Mouse (Mus musculus): ENCODE results near the gene Rapgef1.

Gene Rapgef1

DNA sequence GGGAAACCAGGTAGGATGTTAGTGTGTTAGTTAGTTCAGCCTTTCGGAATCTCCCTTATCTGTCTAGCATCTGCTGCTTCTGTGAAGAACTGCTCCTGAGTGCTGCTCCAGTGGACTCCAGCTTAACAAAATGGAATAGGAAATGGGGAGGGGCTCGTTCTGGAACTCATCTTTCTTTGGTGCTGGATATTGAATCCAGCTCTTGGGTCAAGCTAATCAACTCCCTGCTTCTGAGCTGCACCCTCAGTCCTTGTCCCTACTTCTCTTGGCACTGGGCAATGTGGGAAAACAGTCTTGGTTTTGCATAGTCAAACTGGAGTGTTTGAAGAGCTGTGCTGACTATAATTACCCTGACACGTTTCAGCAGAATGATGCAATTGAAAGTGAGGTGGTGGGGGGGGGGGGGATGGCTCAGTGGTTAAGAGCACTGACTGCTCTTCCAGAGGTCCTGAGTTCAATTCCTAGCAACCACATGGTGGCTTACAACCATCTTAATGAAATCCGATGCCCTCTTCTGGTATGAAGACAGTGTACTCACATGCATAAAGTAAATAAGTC is 25.6 kb downstream of the Rapgef1 start:
- DNase-seq (ENCODE audit: low spot score): no peak

GRCm38 (mm10) chr2:29646613-29647012 is 27.1 kb downstream of the Rapgef1 start:
- no peak for DNase-seq (ENCODE audit: low spot score)

DNA sequence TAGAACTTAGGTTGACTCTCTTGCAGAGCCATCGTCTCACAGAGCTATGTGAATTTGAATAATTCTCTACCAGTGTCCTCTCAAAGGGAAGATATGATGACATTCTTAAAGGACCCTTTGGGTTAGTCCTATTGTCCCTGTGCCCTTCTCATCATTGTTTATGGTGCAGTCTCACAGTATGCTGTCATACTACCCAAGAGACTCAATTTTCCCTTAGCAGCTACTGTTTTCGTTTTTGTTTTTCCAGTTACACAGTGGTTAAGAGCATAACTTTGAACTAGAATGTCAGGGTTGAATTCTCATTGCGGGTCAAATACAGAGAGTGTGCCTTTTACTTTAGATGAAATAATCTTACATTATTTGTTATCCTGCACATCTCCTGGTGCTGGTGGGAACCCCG is 27.6 kb downstream of the Rapgef1 start:
- DNase-seq (ENCODE audit: low spot score): no peak

DNA sequence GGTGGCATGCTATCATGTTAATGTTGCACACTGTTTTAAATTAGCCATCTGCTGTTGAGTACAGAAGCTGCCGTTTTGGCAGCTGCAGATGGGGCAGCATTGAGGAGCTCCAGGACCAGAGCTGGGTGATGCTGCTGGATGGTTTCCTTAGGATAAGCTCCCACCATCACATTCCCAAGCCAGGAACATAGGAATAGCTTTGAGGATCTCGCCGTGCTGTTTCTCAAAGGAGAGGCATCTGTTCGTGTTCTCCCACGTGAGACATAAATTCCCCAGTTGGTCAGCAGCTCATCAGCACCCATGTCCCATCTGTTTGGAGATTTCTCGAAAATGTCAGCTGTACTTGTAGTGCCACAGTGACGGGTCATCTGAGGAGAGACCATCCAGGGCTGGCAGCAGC is 28.3 kb downstream of the Rapgef1 start:
- DNase-seq (ENCODE audit: low spot score): no peak

- DNase-seq (ENCODE audit: low spot score): no peak
Observed at GRCm38 (mm10) chr2:29648956-29649794, 29.7 kb downstream of the Rapgef1 start.

- DNase-seq (ENCODE audit: low spot score): no peak
Observed at GRCm38 (mm10) chr2:29649795-29650457, 30.4 kb downstream of the Rapgef1 start.

- DNase-seq (ENCODE audit: low spot score): no peak
Observed at GRCm38 (mm10) chr2:29651876-29652275, 32.4 kb downstream of the Rapgef1 start.

GRCm38 (mm10) chr2:29655433-29655832 is 35.9 kb downstream of the Rapgef1 start:
- DNase-seq (ENCODE audit: low spot score): no peak

DNA sequence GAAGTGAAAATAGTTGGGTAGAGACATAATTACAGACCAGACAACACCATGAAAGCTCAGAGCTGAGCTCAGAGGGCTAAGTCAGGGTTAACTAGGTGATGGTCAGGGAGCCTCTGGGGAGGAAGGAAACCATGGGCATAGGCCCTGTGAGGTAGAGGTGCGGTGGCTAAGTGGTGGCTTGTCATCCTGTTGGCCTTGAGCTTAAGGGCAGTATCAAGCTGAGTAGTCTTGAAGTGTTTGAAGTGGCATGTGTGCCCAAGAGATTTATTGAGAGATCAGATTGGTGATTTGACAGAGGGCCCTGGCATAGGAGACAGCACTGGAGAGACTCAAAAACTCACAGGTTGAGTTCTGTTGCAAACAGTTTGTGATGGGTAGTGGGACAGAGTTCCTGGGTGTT is 36.6 kb downstream of the Rapgef1 start:
- no peak for DNase-seq (ENCODE audit: low spot score)

GRCm38 (mm10) chr2:29657089-29657488 is 37.6 kb downstream of the Rapgef1 start:
- DNase-seq (ENCODE audit: low spot score): no peak

DNA sequence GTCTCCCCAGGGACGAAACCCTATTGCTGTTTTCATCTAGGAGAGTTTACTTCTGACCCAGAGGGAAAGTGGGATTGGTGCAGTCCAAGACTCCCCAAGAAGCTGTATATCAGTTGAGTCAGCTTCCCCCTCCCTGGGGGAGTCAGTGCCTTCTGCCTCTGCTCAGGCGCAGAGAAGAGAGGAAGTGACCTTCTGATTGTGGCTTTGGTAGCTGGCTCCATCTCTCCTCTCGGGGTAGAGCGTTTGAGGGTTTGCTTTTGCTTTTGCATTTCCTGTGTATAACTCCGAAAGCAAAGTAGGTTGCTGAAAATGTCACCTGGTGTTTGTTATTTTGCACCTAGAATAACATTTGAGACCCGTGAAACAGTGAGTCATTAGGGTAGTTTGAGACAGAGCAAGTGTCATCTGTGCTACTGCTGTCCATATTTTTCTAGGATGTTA is 42.3 kb downstream of the Rapgef1 start:
- DNase-seq (ENCODE audit: low spot score): no peak

- no peak for DNase-seq (ENCODE audit: low spot score)
Observed at GRCm38 (mm10) chr2:29663260-29663877, 43.8 kb downstream of the Rapgef1 start.

- no peak for DNase-seq (ENCODE audit: low spot score)
Observed at GRCm38 (mm10) chr2:29665421-29665820, 45.9 kb downstream of the Rapgef1 start.

DNA sequence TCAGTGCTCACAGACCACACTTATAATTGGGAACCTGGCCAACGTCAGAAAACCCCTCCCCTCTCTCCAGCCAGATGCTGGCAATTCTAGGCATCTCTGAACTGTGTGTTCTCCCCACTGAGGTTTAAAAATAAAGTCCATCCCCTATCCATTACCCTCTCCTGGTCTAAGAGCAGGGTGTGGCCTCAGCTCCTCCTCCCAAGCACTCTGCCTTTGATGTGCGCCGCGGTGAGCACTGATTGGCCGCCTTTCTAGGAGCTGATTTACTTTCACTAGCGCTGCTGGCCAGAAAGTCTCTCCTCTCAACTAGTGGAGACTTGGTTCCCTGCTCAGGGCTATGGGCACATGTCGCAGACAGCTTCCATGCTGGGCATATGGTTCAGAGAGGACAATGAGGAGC is 47.1 kb downstream of the Rapgef1 start:
- DNase-seq (ENCODE audit: low spot score): no peak

DNA sequence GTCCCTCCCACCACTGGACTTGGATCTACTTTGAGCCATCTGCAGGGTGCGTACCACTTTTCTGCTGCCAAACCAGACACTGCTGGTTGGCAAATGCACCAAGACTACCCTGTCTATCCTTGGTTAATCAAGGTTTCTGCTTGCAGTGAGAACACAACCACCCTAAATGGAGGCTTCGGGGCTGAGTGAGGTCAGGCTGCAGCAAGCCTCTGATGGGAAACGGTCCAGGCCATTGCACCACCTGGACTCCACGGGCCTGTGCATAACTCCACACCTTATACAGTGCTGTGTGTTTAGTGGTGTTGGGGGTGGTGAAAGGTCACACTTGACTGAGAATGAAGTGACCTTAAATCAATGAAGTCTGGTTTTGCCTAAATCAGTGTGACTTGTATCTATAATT is 47.6 kb downstream of the Rapgef1 start:
- DNase-seq (ENCODE audit: low spot score): no peak

DNA sequence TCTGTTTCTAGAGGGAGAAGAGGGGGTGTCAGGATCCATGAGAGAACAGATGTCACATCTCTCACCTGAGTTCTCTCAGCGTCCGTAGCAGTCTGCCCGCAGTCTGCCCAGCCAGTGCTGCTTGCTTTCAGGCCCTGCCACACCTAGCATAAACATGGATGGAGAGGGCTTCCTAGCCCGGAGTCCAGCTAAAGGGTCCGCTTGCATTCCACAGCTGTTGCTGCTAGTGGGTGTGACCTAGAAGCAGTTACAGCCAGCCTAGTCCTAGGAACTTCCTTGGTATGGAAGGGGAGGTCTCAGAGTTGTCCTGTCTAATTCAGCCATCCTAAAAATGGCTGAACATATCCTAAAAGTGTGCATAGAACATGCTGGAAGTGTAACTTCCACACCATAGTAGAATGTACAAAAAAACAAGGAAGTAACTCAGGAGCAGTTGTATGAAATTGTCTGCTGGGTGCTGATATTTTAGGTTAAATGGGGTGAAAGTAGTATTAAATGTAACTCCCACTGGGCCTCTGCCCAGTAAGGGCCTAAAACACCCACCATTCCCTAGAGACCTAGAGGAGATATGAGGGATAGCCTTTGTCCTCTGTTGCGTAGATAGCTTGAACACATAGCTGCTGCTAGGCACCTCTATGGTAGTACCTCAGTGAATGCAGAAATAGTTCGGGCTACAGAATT is 48.6 kb downstream of the Rapgef1 start:
- DNase-seq (ENCODE audit: low spot score): no peak

GRCm38 (mm10) chr2:29668963-29669362 is 49.4 kb downstream of the Rapgef1 start:
- no peak for DNase-seq (ENCODE audit: low spot score)

- no peak for DNase-seq (ENCODE audit: low spot score)
Observed at GRCm38 (mm10) chr2:29669711-29670110, 50.2 kb downstream of the Rapgef1 start.

- DNase-seq (ENCODE audit: low spot score): no peak
Observed at GRCm38 (mm10) chr2:29670231-29670991, 50.9 kb downstream of the Rapgef1 start.

DNA sequence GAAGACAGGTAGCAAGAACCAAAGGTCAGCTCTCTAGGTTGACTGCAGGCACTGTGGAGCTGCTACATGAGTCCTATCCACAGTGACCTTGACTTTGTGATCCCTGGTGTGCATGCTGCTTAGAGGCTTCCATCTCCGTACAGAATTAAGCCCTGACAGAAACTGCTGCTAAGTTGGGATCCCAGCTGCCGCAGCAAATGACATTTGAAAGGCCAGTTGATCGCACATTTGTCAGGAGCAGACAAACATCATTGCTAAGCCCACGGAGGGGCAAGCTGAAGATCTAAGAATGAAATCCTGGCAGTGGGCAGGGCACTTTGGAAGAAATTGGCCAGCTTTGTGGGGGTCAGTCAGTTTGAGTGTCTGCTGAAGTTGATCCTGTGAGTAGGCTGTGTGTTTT is 51.9 kb downstream of the Rapgef1 start:
- no peak for DNase-seq (ENCODE audit: low spot score)

- DNase-seq (ENCODE audit: low spot score): no peak
Observed at GRCm38 (mm10) chr2:29671856-29672255, 52.3 kb downstream of the Rapgef1 start.
